Mouse (Mus musculus) telencephalon, adult 2 months (tissue): ENCODE measurements around the gene Gm10837.
"Not testable (repeated sequence)": the region's sequence is repeated elsewhere in the genome, so short reads cannot be mapped to it uniquely, and the experiment has no call there.

Source experiments
- DNase-seq: peaks from one replicate; pipeline ENCODE4 v3.0.0-alpha.2; 2011; ENCODE audit warnings: low read depth, low spot score

Gene Gm10837

DNA sequence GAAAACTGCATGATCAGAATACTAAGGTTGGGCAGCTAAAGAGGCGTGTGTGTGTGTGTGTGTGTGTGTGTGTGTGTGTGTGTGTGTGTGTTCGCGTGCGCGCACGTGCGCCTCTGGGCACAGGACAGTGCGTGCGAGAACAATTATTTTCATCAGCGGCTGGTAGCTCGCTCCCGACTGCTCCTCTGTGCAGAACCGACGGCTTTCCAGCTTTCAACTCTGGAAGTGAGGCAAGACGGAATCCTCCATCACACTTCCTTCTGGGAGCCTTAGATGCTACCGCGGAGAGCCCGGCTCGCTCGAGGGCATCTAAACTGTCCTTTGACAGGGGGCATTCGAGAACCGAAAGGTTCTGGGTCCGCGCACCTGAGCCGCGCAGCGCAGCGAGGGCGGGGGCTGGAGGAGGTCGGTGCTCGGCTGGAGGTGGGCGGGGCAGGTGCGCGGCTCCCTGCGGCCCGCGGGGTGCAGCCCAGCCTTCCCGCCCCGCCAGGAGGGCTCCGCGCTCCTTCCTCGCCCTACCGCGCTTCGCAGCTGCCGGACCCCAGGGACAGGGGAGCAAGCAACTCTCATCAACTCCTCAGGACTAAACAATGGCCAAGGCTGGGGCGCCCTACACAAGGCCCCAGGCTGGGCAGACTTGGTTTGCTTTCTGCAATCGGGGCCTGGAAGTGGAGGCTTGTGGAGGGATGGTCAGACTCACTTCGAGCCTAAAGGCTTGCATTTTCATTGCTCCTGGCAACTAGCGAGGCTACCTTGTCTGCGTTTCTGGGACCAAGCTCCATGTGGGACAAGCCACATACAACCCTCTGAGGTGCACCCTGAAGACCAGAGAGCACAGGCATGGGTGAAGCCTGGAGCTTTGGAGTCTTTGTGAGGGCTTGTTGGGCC is at the start of gene Gm10837:
Gene Gm10837 (plus strand): TSS at position 146 of the 888 bp plus-strand sequence.
- DNase-seq, result no peak

DNA sequence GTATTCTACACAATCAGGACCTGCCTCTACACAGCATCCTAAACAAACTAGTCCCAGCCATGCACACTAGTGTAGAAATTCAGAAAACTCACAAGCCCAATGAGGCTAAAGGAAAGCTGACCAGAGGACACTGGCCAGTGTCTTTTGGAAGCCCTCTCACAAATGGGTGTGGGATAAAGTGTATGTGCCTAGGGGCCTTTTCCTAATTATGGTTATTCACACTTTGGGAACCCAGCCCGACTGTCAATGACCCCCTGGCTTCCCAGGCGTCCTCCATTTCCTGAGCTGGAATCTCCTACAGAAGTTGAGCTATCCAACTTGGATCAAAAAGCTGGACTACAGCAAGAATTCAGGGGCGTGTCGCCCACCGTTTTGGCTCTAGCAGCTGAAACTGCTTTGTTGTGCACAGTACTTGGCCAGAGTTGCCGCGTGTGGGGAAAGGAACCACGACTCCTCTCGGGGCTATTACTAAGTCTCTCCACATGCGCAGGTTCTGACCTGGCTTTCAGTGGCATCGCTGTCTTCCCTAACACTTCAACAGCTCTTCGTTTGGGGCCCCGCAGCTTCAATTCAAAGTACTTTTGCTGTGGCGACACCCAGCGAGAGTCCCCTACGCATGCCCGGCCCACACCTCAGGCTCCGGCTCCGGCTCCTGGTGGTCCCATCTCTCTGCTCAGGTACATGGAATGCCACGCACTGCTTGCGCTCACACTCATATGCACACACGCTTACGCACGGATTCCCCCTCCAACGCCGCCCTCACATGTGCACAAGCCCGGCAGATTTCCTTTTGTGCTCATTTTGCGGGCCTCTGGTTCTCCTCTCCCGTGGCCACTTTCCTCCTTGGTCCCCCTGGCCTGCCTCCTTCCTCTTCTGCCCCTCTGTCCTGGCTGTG is 40.5 kb upstream of the Gm10837 start:
- DNase-seq, result no peak

DNA sequence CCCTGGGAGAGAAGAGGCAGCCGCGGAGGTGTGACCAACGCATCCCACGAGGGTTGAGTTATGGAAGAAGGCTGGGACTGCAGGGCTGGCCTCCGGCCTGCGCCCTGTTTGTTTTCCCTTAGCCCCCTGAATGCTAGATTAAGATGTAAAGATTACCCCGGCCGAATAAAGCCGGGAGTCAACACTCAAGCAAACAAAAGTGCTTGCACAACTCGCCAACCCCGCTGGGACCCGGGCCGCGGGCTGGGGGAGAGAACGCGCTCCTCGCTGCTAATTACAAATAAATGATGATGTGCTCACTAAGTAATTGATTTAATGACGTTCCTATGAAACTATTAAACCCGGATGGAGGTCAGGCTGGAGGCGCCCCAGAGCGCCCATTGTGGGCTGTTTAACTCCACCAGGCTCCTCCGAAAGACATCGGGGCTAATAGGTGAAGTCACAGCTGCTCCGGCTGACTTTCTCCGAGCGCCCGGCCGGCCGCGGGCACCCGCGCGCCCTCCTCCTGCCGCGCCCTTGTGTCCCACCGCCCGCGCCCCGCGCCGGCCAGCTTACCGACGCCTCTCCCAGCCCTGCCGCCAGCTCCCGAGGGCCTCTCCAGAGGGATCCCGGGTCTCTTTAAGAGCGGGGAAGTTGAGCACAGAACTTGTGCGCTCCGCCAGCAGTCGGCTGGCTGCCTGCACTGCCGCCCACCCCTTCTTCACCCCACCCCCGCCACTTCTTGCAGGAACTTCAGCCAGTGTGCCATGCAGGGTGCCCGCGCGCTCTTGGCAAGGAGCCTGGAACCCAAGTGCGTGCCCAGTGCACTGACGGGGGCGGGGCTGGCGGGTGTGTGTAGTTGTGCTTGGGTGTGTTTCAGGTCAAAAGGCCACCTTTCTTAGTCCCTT is 39.6 kb upstream of the Gm10837 start, which contains the start of gene Gm5089:
Gene Gm5089 (minus strand): TSS at position 620 of the 887 bp plus-strand sequence.
- DNase-seq, result no peak

DNA sequence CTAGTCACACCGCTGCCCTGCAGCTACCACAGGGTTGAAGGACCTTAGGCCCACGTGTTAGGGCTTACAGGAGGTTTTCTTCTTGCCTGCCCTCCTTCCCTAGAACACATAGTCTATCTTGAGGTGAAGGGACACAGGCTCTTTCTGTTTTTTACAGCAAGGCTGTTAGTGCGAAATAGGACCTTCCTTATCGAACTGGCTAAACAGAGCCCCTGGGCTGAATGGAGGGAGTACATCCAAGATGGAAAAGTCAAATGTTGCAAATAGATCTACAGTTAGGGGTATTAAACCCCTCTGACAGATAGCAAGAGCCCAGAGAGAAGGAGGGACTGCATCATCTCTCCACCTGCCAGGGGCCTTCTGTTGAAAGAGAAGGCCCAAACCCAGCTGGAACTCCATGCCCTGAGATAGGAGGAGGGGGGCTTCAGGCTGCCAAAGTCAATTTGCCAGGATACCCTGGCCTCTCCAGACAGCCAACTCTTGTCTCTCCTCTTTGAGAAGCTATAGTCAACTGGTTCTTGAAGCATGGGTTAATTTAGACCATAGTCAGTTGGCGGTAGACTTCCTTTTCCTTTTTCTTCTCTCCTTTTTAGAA is 38.7 kb upstream of the Gm10837 start:
- no peak for DNase-seq

DNA sequence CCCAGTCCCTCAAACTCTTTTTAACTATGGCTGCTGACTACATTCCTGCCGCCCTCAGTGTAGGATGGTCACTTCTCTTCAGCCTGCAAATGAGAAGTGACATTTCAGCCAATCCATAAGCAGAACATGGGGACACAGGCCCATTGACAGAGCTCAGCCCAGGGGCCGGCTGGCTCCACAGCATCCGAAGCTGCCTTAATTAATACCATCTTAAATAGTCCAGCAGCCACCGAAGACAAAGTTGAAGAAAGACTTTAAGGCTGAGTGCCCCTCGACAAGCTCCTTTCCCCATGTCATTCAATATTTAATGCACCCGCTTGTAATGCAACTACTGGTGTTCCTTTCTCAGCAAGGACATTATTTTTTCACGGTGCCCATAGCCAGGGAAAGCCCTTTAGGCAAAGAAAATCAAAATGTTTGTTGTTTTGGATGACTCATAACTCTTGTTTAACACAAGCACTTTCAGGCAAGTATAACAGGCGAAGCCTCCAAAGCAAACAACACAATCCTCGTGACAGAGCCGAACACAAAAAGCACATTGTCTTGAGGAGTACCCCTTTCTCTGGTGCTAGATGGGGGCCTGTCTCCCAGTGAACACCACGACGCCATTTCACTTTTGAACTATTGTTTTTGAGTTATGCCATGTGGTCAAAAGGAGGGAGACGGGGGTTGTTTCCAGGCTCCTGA is 37.5 kb upstream of the Gm10837 start:
- DNase-seq, result no peak

DNA sequence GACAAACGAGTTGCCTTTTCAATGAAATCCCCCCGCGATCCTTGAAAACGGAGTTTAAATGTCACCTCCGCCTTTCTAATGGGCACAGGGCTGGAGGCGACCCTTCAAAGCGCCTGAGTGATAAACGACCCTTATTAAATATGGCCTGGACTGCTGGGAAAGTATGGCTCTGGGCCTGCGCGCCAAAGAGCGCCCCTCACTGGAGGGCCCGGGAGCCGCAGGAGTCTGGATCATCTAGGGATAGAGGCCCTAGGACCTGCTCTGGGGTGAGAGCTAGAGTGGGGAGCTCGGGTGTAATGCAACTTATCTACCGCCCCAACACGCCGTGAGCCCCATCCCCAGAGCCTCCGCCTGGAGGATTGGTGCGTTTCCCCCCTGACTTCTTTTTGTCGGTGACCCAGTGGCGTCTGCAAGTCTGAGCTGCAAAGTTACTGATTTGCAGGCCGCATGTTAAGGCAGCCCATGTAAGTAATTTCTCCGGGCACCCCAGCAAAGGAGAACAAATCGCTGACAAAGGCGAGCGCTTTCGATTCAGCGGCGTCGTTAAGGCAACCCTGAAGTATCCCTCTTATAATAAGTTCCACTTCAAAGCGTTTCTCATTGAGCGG is 36.9 kb upstream of the Gm10837 start:
- no peak for DNase-seq

DNA sequence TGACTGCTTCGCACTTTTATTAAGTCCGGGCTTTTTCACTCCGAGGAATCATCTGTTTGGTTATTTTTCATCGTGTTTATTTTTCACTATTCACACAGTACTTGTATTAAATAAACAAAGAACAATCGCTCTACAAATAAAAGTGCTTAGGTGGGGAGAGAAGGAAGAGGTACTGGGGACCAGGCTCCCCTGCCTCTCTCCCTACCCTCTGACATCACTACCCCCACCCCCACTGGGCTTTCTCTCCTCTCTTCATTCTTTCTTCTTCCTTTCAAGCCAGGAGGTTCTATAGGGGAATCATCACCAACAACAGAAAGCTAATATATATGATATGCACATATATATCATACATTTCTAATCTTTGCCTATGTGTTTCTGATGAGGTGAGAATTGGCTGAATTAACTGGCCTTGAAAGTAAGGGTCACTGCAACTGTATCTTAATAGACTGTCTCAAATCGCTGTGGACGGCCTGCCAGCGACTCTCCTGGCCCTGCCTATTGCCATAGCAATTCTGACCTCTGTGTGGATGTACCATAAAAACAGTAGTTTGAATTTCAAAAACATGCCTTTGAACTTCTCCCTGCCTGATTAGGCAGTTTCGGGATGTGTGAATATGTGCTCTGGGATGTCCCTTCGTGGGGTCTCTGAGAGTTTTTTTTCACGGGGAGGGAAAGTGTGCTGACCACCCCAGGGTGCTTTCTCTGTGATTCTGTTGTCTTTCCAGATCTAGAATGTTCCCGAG is 36.2 kb upstream of the Gm10837 start:
- DNase-seq, result no peak

DNA sequence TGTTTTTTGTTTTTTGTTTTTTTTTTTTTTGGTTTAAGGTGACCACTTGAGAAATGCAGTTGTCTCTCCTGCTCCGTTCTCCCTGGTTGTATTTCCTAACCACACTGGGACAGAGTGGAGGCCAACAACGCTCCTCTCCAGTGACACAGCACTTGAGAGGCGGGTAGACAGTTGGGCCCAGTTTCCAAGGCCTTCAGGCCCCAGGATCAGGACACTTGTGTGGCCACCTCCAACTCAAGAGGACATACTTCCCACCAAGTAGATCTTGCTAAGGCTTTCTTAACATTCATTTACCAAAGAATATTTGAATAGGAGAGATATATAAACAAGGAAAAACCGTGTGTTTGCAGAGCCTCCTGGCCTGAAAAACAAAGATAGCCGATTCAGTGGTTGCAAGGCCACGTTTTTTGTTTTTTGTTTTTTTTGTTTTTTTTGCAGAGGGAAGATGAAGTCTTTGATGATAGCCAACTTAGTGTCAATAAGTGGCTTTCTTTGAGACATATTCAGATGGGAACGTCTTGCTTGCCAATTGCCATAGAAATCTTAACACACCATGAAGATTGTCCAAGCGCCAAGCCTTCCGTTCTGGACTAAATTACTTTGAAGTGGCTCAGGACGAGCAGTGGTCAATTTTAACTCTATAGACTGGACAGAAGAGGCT is 35.4 kb upstream of the Gm10837 start:
- DNase-seq, result no peak

DNA sequence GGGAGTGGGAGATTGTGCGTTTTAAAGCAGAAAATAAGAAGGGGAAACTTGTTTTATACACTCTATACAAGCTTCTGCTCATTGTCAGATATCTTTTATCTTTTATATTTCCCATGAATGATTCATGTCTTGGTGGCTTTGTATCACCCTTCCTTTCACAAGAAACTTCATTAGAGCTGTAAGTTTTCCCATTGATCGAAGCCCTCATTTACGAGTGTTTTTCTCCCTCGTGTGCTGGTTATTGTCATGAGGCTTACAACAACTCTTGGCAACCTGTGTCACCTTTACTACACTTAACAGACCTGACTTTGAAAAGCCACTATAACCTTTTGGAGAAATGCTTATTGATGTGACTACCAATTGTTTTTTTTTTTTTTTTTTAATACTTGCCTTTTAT is 34.8 kb upstream of the Gm10837 start:
- DNase-seq, result no peak

DNA sequence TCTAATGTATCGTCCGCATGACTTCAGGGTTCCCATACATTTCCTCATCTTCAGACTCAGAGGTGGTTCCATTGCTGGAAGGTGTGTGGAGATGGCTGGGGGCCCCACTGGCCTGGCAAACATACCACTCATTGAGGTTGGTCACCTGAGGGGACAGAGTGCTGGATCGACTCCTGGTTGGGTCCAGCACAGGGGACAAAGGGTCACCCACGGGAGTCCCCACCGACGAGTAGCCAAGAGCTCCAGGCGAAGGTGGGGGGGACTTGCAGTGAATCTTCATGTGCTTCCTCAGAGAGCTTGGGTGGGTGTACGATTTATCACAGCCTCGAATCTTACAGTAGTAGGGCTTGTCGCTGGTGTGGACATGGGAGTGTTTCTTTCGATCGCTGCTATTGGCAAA is 31.1 kb upstream of the Gm10837 start:
- not testable (repeated sequence) for DNase-seq

DNA sequence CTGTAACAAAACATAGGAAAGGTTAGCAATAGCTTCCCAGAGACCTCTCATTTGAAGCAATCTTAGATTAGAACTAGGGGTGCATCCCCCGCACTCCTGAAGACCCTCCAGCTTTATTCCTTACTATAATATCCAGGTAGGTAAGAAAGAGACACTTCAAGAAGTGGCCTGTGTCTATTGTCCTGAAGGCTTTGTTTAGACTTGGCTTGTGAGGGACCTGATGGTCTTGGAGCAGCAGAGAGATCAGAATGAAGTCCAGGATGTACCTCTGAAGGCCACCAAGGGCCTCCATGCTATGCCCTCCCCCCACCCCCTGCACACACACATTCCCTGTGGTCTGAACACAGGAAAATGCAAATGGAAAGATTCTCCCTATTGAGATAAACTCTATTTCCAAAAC is 30.6 kb upstream of the Gm10837 start:
- no peak for DNase-seq

DNA sequence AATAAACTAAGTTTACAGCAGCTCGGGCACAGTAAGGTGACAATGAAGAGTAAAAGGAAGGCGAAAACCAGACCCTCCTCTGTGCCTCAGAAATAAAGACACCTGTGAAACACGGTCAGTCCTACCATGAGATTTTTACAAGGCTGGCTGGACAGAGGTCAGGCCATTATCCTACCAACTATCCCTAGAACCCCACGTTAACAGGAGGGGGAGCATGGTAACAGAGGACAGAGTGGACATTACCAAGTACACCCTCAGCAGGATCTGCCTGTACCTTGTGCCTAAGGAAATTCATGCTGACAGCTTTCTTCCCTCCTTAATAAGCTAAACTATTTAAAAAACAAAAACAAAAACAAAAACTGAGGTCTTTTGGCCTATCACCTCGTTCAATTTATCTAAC is 30.2 kb upstream of the Gm10837 start:
- no peak for DNase-seq

DNA sequence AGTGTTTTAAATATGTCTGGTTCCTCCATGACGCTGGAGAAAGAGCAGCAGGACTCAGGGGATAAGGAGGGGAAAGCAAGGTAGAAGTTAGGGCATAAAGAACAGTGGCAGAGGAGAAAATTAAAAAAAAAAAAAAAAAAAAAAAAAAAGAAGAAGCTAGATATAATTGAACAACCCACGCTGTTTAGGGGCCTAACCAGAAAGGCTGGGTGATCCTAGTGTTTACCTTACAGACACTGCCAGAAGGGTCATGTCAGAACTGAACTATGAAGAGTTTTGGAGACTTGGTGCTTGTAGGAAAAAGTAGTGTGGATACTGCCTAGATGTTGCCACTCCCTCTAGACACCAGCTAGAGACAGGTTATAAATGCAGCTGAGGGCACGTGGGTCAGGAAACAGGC is 28.9 kb upstream of the Gm10837 start:
- no peak for DNase-seq

DNA sequence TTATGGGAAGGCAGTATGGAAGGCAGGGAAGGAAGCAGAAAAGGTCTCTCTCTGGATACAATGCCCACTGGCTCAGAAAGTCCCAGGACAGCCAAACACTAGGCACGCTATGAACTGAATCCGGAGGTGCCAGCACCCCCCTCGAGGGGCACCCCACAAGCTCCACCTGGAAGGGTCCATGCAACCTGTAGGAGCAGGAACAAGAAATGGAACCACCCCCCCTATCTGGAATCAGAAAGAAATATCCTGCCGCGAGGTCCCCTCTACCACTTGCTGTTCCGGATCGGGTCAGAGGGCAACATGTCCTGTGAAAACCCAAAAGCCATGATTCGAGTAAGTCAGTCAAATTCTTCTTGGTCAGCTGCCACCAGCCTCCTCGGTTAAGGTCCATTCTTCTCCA is 28.4 kb upstream of the Gm10837 start:
- no peak for DNase-seq

DNA sequence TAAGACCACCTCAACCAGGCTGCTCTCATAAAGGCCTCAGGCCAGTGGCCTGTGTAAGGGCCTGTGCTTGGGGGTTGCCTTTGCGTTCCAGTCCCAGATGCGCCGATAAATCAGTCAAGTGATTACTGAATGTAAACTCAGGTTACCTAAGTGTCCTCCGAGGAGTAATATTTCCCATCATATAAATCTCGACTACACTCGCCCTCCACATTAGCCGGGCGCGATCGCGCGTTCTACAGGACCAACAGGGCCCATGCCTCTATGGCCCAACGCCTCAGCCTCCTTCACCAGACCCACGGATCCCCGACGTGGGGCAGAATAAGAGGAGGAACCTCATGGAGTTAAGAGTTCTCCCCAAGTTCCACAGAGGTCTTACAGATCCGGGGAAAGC is 27.7 kb upstream of the Gm10837 start:
- no peak for DNase-seq

DNA sequence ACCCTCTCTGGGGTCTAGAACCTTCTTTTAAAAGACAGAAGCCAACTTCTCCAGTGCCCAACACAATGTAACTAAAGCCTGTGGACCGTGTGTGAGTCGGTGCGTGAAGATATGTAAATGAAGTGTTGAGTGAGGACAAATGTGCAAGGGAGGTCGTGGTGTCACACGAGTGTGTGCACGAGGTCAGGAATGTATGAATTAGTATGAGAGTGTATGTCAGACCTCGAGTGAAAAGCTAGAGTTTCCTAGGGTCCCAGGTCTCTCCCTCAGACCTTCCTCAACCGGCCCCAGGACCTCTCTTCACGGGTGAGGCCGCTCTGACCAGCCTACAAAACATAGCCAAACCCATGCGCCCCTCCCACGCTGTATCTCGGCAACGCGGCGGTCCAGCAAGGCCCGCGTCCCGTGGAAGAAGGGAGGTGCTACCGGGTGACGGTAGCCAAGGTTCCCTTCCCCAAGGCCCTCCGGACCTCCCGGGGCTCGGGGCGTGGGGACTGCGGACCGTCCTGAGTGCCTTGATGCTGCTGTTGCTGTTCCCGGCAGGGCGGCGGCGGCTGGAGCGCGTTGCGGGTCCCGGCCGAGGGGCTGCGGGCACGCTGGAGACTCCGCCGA is 27.2 kb upstream of the Gm10837 start:
- no peak for DNase-seq

DNA sequence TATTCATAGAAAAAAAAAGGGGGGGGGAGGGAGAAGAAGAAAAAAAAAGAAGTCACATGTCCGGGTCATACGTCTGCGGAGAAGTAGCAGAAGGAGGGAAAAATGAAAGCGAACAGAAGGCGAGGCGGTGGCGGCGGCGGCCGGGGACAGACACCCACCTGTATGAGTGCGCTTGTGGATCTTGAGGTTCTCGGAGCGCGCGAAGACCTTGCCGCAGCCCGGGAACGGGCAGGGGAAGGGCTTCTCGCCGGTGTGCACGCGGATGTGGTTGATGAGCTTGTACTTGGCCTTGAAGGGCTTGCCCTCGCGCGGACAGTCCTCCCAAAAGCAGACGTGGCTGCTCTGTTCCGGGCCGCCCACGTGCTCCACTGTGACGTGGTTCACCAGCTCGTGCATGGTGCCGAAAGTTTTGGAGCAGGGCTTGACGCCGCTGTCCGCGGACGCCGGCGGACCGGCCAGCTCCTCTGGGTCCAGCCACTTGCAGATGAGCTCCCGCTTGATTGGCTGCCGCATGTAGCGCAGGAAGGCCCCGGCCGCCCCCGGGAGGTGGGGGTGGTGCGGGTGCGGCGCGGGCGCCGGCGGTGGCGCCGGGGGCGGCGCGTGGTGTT is 26.5 kb upstream of the Gm10837 start:
- DNase-seq, result not testable (repeated sequence)

DNA sequence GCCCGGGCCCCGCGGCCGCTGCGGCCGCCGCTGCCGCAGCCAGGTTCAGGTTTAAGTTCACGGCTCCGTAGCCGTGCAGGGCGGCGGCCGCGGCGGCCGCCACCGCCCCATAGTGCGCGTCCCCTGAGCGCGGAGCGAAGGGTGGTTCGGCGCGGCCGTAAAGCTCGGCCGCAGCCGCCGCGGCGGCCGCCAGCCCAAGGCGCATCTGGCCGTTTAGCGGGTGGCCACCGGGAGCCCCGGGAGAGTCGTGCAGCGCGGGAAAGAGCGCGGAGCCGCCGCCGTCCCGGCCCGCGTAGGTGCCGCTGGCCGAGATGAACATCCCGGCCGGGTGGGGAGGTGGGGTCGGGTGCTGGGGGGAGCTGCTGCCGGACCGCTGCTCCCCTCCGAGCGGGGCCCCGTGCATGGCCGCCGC is 26.0 kb upstream of the Gm10837 start:
- DNase-seq, result no peak
